Mouse (Mus musculus) stomach, postnatal 0 days (tissue): ENCODE measurements around the gene Gm43951. TPM values are rescaled to one million over a fixed set of nuclear protein-coding genes. Genes with fewer than 3 reads are reported as not detected.

Experiments used
- ATAC-seq: fragments of 200-750 bp; cut with Nextera tagmentation; 2 replicates; pipeline ENCODE4 v1.8.0; 2017; ENCODE audit not compliant: low FRiP score, low TSS enrichment
- DNase-seq: peaks from one replicate; pipeline ENCODE4 v3.0.0-alpha.2; 2016; ENCODE audit warnings: low spot score
- H3K27ac ChIP-seq: fragments of 300-500 bp; sonication (generic); replicated peaks from 2 replicates; pipeline ENCODE4 v1.5.1; 2014; ENCODE audit warnings: mild to moderate bottlenecking, control low read depth
- H3K27me3 ChIP-seq: fragments of 300-500 bp; sonication (generic); 2 replicates; pipeline ENCODE4 v1.6.1; 2014; ENCODE audit warnings: low read length; ENCODE audit not compliant: control insufficient read depth, insufficient read depth
- H3K36me3 ChIP-seq: fragments of 300-500 bp; sonication (generic); 2 replicates; pipeline ENCODE4 v1.6.1; 2014; ENCODE audit warnings: low read length, mixed read lengths; ENCODE audit not compliant: control insufficient read depth, insufficient read depth
- H3K4me1 ChIP-seq: fragments of 300-500 bp; sonication (generic); replicated peaks from 2 replicates; pipeline ENCODE4 v1.6.1; 2014; ENCODE audit warnings: antibody characterized with exemption; ENCODE audit not compliant: control insufficient read depth, insufficient read depth
- H3K4me2 ChIP-seq: fragments of 300-500 bp; sonication (generic); replicated peaks from 2 replicates; pipeline ENCODE4 v1.6.1; 2014; ENCODE audit warnings: low read depth, mild to moderate bottlenecking, control low read depth, moderate library complexity
- H3K4me3 ChIP-seq: fragments of 300-500 bp; sonication (generic); 2 replicates; pipeline ENCODE4 v1.5.1; 2014; ENCODE audit warnings: low read depth, low read length, control low read depth
- H3K9ac ChIP-seq: fragments of 300-500 bp; sonication (generic); 2 replicates; pipeline ENCODE4 v1.6.1; 2014; ENCODE audit warnings: mild to moderate bottlenecking, low read length, control low read depth, mixed read lengths
- H3K9me3 ChIP-seq: fragments of 300-500 bp; sonication (generic); 2 replicates; pipeline ENCODE4 v1.6.1; 2016; ENCODE audit warnings: low read length; ENCODE audit not compliant: control insufficient read depth
- CTCF ChIP-seq: IDR thresholded peaks from 2 replicates; pipeline ENCODE4 v1.5.1; 2016; ENCODE audit warnings: antibody characterized with exemption, low read depth, mild to moderate bottlenecking, moderate library complexity
- EP300 ChIP-seq: optimal IDR thresholded peaks from 2 replicates; pipeline ENCODE3; 2016; ENCODE audit warnings: antibody characterized with exemption
- WGBS: fragments of 180-500 bp; shearing (Covaris S2); extraction: QIAGEN DNeasy Blood & Tissue Kit; methylation state at CpG from one replicate; pipeline ENCODE4 v1.1.7; 2014; 5-methylcytosine and 5-hydroxymethylcytosine counted together
- polyA plus RNA-seq: library from polyadenylated mRNA; unstranded; fragments of >200 nt; fragmentation: Nextera tagmentation; extraction: Ambion mirVana; gene quantifications from 2 replicates; pipeline ENCODE4 v1.2.1, GENCODE M21; 2015

The Gm43951 gene
- polyA plus RNA-seq, 1 experiment from 2014 or later = 0.10 TPM

DNA sequence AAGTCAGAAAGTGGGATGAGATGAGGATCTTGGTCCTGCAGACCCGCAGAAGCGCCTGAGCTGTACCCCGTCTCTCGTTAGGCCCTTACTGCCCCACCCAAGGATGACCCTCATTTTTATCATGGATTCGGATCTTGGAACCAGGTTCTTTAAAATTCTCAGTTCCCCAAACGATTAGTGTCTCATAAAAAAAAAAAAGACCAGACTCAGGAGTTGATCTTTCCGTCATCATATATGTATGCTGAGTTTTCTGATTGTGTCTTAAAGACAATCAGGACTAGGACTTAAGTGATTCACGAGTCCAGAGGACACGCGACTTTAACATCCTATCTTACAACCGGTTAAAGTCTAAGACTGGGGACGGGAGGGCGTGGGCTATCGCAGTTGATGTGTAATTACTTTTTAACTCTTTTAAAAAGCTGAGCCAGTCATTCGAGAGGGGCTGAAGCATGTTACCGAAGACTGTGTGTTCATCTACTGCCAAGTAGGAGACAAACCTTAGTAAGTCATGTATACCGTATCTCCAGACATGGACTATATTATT is 1.3 kb upstream of the Gm43951 start:
- TF ChIP-seq CTCF (no peak), EP300 (no peak)
- no peak for ATAC-seq
- Histone ChIP-seq H3K27me3 (no peaks in the 10 kb centered on the region), H3K9me3 (no peaks in the 10 kb centered on the region), H3K36me3 (peaks cover 2% of the 10 kb centered on the region; the same call in 1 of the 2 replicates), H3K4me2 (peak overlapping the region; percentile 96), H3K9ac (peak overlapping the region; percentile 75), H3K27ac (peak overlapping the region; percentile 50), H3K4me3 (peak overlapping the region; percentile 90), H3K4me1 (0 out of 2 replicates have a peak, but pooled peaks cover 2% of the 10 kb centered on the region)
- whole genome bisulfite sequencing = 5% methylated on average over 17 of the region's 17 CpGs
- DNase-seq = no peak

DNA sequence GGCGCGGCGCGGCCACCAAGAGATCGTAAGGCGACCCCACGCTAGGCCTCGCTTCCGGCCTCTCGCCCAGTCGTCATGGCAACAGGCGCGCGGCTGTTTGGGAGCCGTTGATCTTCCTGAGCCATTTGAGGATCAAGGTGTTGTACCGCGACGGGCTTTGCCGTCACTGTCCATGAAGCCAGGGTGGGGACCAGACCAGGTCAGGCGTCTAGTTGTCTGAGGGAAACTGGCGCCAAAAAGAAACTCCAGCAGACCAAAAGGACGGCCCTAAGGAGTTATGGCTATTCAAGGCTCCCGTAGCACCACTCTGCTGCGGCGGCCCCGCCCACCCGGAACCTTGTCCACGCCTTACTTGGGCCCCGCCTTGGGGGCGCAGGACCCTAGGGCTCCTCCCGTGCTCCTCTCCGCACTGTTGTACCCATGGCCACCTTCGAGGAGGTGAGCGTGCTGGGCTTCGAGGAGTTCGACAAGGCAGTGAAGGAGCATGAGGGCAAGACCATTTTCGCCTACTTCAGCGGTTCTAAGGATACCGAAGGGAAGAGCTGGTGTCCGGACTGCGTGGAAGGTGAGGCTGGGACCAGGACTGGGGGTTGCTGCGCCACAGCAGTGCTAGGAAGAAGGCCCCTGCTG is 679 bp upstream of the Gm43951 start, which contains the start of the genes 4933427D14Rik and Txndc17:
Gene 4933427D14Rik (minus strand): TSS at position 256 of the 630 bp plus-strand sequence.
Gene Txndc17 (plus strand): TSS at position 344 of the 630 bp plus-strand sequence.
- peak; percentile 94 for ATAC-seq
- no peaks in the 10 kb centered on the region for H3K9me3 ChIP-seq
- under 1% methylated on average over 42 of the region's 42 CpGs for WGBS
- H3K4me3 ChIP-seq = peak within 1 kb of the TSS; percentile 90
- peaks cover 2% of the 10 kb centered on the region; the same call in 1 of the 2 replicates for H3K36me3 ChIP-seq
- TF ChIP-seq CTCF = no peak
- TF ChIP-seq EP300 = peak; percentile 1
- peak within 1 kb of the TSS; percentile 96 for H3K4me2 ChIP-seq
- H3K27me3 ChIP-seq = no peaks in the 10 kb centered on the region
- peak; percentile 88 for DNase-seq
- H3K9ac ChIP-seq = peak within 1 kb of the TSS; percentile 75
- 0 out of 2 replicates have a peak, but pooled peaks cover 2% of the 10 kb centered on the region for H3K4me1 ChIP-seq
- peak within 1 kb of the TSS; percentile 50 for H3K27ac ChIP-seq

DNA sequence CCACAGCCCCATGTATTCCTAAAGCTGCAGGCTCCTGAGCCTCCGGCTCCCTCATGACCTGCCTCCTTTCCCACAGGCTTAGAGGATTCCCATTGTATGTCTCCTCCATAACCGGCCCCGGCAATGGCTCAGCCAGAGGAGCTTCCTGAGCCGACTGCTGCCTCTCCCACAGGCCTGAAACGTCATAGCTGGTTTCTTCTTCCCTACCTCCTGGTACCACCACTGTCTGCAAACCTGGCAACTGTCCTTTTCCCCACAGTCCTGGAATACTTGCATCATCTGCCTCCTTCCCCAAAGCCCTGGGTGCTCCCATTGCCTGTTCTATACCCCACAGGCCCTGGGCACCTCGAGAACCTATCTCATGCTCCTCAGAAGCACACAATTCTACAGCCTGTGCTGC is 1.4 kb downstream of the Gm43951 start:
- no peak for DNase-seq
- no peak for ATAC-seq
- H3K9ac ChIP-seq = no peak overlapping the region
- no peak overlapping the region for H3K4me3 ChIP-seq
- TF ChIP-seq EP300 (no peak), CTCF (no peak)
- H3K4me2 ChIP-seq = no peak overlapping the region
- 0 out of 2 replicates have a peak, but pooled peaks cover 2% of the 10 kb centered on the region for H3K4me1 ChIP-seq
- WGBS = 84% methylated on average over 6 of the region's 6 CpGs
- no peaks in the 10 kb centered on the region for H3K27me3 ChIP-seq
- no peak overlapping the region for H3K27ac ChIP-seq
- H3K9me3 ChIP-seq = no peaks in the 10 kb centered on the region
- H3K36me3 ChIP-seq = peaks cover 4% of the 10 kb centered on the region; the same call in 1 of the 2 replicates

DNA sequence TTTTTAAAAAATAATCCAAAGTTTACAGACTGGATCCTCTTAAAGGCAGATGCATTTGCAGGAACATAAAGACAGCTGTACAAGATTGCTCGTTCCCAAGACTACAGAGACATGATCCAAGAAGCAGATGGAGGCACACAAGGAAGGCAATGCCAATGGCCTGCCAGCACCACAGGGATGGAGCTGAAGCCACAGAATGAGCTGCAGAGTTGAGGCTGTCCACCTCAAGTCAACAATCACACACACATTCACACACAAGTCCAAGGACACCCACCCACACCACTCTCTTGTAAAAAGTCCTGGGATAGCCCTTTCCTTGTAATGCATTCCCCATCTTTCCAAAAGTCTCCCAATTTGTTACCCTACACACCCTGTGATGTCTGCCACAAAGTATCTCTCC is 3.2 kb downstream of the Gm43951 start:
- WGBS = 76% methylated on average over 1 of the region's 1 CpGs

DNA sequence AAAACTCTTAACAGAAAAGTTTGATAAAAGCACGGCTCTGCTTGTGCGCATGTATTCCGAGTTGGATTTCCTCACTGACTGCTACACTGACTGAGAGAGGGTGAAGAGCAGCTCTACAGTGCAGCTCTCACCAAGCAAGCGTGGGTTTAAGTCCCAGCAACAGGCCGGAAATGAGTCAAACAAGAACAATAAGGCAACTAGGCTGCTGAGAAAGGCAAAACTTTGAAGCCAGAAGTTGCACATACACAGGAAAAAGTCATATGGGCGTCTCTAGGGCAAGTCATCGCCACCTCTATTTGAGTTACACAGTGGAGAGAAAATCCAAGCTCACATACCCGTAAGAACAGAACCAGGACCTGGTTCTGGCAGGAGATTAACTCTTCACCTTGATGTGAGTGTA is 10.1 kb downstream of the Gm43951 start:
- Histone ChIP-seq H3K36me3 (peaks cover 6% of the 10 kb centered on the region), H3K4me1 (no peaks in the 10 kb centered on the region), H3K4me2 (no peak overlapping the region), H3K27me3 (no peaks in the 10 kb centered on the region), H3K9me3 (no peaks in the 10 kb centered on the region), H3K27ac (0 out of 2 replicates have a peak overlapping the region, but pooled peaks have one; percentile 18), H3K9ac (no peak overlapping the region), H3K4me3 (no peak overlapping the region)
- TF ChIP-seq EP300 (no peak), CTCF (no peak)
- 73% methylated on average over 8 of the region's 8 CpGs for WGBS
- DNase-seq (no peak), ATAC-seq (no peak)

More for the DNA sequence above, 3.2 kb downstream of the Gm43951 start:
- Histone ChIP-seq H3K36me3 (0 out of 2 replicates have a peak, but pooled peaks cover 4% of the 10 kb centered on the region), H3K27me3 (no peaks in the 10 kb centered on the region), H3K4me2 (no peak overlapping the region), H3K27ac (no peak overlapping the region), H3K9ac (no peak overlapping the region), H3K4me1 (0 out of 2 replicates have a peak, but pooled peaks cover 2% of the 10 kb centered on the region), H3K9me3 (no peaks in the 10 kb centered on the region), H3K4me3 (no peak overlapping the region)
- no peak for DNase-seq
- ATAC-seq = no peak
- TF ChIP-seq EP300 (no peak), CTCF (no peak)

DNA sequence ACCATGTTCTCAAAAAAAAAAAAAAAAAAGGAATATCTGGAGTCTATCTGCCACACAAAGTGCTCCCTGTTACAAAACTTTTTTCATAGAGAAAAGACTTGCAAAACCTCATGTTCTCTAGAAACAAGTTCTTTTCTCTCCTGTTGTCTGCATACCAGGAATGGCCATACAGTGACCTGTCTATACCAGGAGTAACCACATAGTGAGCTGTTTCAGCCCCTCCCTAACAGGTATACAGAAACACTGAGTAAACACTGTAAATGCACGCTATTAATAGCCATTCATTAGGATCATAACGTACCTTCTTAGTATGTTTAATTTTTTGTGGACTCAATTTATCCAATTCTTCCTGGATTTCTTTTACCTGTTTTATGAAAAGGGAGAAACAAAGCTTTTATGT is 12.4 kb downstream of the Gm43951 start:
- TF ChIP-seq EP300 (no peak), CTCF (no peak)
- Histone ChIP-seq H3K27ac (no peak overlapping the region), H3K4me1 (no peaks in the 10 kb centered on the region), H3K4me2 (no peak overlapping the region), H3K4me3 (no peak overlapping the region), H3K9ac (no peak overlapping the region), H3K27me3 (no peaks in the 10 kb centered on the region), H3K9me3 (no peaks in the 10 kb centered on the region), H3K36me3 (peaks cover 6% of the 10 kb centered on the region)
- peak; percentile 68; the same call in 1 of the 2 replicates for ATAC-seq
- no peak for DNase-seq
- 40% methylated on average over 2 of the region's 2 CpGs for WGBS
